Mouse (Mus musculus) brain, embryonic 14.5 days (tissue): ENCODE measurements at regions not wholly inside any gene's neighbourhood (a gene's known extent, or its start where the extent isn't known, plus 50 kb on each side); places are given as distances from the start of the nearest gene placed in this dataset.

Experiments used
- CTCF ChIP-seq: fragments of 200-500 bp; IDR thresholded peaks from 2 replicates; pipeline ENCODE4 v1.5.1; 2012; ENCODE audit warnings: inconsistent platforms, mild to moderate bottlenecking, moderate library complexity, borderline replicate concordance; ENCODE audit not compliant: insufficient read depth, insufficient read length; ENCODE audit errors: extremely low read depth
- POLR2A ChIP-seq: fragments of 200-500 bp; IDR thresholded peaks from 2 replicates; pipeline ENCODE4 v1.6.1; 2012; ENCODE audit warnings: mild to moderate bottlenecking, inconsistent platforms, borderline replicate concordance; ENCODE audit not compliant: poor library complexity, insufficient read depth, insufficient read length, severe bottlenecking; ENCODE audit errors: extremely low read depth

GRCm38 (mm10) chr4:64595014-64595599 lies 528.9 kb upstream of the Pappa start:
- TF ChIP-seq POLR2A (no peak), CTCF (no peak)
